Mouse (Mus musculus): ENCODE measurements around the gene Tepsin.

Tepsin gene

DNA sequence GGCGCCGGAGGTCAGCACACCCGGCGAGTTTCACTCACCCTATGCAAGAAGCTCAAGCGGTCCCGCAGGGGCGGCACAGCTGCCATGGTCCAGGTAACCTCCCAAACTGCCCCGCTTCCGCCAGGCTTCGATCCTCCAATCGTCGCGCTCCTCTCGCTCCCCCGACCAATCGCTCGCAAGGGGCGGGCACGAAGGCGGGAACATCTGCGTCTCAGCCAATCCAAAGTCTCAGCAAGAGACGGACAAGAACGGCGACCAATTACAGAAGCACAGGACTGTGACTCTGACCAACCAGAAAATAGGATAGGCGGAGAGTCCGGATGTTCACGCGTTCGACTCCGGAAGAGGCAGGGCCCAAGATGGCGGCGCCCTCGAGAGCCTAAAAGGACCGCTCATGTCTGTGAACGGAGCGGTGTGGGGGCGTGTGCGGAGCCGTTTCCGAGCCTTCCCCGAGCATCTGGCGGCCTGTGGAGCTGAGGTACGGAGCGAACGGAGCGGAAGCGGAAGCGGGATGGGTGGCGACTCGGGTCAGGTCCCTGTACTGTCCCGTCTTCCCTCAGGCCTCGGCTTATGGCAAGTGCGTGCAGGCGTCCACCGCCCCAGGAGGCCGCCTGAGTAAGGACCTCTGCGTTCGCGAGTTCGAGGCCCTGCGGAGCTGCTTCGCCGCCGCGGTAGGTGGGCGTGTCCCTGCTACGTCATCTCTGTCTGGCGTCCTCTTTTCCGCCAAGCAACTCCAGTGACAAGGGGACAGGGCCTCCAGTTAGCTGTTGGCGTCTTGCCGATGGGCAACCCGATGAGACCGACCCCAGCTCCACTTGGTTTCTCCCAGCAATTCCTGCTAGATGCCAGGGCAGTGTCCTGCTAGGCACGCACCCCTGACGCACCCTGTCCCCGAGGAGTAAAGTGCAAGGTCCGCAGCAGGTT, at the start of gene Tepsin, which contains the start of gene Ndufaf8:
TSS of gene Tepsin (minus strand) at position 144 of the 924 bp plus-strand sequence.
TSS of gene Ndufaf8 (plus strand) at position 341 of the 924 bp plus-strand sequence.
- DNase-seq (ENCODE audit: low spot score in 2 of 2): peak; percentile 98

DNA sequence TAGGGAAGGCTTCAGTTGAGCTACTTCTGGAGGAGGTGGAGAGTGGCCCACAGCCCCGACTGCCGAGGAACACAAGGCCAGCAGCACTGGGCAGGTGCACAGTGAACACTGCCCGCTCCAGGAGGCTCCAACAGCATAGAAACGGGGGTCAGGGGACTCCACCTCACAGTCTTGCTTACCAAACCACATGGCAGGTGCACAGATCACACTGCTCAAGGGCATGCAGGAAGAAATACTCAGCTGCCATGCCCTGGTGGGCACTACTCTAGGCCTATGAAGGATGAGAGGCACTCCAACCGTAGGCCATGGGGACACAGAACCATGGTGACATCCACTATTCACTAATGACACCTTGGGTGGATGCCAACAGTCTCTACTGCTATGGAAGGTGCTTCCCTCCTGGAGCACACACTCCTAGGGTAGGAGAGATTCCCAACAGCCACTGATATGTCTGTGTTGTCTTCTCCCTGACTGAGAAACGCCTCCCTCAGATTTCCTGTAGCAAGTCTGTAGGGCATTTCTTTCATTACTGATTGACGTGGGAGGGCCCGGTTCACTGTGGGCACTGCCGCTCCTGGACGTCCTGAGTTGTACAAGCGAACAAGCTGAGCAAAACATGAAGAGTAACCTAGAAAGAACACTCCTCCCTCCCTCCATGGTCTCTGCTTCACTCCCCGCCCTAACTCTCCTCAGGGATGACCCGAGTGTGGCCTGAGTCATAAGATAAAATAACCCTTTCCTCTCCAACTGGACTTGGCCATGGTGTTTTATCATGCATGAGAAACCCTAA, 45.4 kb upstream of the Tepsin start:
- DNase-seq (ENCODE audit: low spot score in 2 of 2): no peak

DNA sequence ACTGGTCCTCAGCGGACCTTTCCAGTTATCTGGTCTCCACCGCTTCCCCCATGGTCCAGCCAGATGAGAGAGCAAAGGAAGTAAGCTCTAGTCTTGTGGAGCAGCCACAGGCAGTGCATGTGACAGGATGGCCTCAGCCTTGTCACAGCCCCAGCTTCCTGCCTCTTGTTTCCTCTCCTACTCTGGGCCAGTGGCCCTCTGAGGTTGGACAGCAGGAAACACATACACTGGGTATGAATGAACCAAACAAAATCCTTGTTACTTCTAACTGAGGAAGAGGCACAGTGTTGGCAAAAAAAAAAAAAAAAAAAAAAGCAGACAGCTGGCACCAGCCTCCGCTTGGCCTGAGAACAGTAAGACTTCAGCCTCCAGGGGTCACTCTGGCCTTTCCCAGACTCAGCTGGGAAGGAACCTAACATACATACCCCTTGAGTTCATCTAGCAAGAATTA, 44.1 kb upstream of the Tepsin start:
- DNase-seq (ENCODE audit: low spot score in 2 of 2): peak in 1 of 2 experiments; percentile 40

DNA sequence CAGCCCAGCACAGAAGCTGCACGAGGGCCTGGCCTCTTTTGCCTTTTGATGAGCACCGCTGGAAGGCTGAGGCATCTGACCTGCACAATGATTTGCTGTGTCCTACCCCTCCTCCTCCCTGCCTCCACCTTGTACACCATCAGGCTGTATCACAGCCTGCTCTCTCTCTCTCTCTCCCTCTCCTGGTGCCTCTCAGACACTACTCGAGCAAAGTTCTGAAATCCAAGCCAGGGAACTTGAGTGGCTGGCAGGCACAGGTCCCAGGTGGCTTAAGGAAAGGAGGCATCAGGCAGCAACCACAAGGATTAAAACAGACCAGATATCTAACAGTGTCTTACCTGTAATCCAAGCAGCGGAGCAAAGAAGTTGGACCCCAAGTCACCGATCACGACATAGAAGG, 41.7 kb upstream of the Tepsin start:
- no peak for DNase-seq (ENCODE audit: low spot score in 2 of 2)

DNA sequence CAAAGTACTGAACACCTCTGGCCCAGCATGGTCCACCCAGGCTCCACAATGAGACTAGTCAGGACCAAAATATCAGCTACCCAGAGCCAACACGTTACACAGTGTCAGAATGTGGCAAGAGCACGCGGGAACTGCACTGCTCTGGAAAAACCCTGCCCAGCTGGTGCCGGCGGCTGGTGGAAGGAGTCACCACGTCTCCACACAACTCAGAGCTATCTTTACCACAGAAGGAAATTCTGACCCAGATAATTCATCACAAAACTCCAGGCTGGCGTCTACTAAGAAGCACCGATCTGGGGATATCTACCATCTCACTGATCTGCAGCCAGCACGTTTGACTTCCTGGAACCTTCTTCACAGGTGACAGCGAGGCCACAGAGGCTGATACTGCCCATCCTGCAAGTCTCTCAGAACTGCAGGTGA, 40.8 kb upstream of the Tepsin start:
- DNase-seq (ENCODE audit: low spot score in 2 of 2): peak in 1 of 2 experiments; percentile 28

DNA sequence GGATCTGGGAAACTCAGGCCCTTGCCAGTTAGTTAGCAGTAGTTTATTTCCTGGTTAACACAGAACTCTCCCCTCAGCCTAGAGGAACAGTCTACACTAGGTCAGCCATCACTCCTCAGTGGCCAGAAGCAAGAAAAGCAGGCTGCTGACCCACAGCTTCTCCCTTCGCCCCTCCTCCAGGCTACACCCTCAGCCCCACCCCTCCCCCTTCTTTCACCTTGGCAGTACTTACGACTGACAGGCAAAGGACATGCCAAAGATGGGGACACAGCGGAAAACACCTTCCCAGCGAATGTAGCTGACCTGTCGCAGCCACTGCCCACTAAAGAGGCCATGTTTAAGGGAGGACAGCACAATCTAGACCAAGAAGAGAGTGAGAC, 39.1 kb upstream of the Tepsin start:
- DNase-seq (ENCODE audit: low spot score in 2 of 2): no peak

DNA sequence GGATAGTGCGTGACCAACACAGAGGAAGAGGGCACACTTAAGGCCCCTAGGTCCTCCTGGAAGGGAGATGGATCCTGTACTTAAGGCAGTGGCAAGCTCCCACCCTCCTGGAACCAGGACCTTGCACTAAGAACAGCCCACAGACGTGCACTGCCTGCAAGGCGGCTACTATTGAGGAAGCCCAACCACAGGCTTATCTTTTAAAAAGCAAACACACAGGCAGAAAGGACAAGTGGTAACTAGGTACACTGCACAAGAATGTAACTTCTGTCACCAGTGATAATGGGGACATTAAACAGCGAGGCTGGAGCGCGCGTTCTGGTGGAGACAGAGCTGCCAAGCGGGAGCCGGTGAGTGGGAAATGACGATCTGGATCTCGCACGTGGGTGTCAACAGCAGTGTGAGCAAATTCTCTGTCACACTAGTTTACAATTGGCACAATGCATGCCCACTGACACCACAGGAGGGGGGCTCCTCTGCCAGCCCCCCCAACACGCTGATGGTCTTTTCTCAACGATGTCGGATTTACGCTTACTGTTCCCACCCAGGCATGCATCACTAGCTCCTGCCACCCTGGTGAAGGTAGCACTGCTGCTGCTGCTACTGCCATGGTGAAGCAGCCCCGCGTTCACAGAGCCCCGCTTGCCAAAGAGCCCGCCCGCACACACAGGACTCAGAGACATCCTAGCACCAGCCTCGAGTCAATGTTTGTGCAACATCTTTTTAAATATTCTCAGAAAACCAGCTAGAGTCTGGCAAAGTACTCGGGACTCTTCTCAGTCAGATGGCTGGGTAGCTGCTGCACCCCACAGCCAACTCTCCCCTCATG, 38.5 kb upstream of the Tepsin start:
- DNase-seq (ENCODE audit: low spot score in 2 of 2): peak; percentile 75 to 82

DNA sequence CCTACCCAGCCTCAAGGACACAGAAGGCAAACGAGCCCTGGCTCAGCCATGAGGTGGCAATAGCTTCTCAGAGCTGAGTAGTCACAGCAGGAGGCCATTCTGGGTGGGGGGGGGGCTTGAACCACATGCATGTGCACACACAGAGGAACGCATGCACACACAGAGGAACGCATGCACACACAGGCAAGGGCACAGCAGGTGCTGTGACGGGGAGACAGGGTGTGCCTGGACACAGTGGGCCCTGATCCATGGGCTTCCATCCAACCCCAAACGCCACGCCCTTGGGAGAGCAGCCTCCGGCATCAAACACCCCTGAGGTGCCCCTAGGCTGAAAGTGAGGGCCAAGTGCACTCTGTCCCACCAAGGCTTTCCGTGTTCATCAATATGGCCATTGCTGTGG, 37.7 kb upstream of the Tepsin start:
- DNase-seq (ENCODE audit: low spot score in 2 of 2): no peak

DNA sequence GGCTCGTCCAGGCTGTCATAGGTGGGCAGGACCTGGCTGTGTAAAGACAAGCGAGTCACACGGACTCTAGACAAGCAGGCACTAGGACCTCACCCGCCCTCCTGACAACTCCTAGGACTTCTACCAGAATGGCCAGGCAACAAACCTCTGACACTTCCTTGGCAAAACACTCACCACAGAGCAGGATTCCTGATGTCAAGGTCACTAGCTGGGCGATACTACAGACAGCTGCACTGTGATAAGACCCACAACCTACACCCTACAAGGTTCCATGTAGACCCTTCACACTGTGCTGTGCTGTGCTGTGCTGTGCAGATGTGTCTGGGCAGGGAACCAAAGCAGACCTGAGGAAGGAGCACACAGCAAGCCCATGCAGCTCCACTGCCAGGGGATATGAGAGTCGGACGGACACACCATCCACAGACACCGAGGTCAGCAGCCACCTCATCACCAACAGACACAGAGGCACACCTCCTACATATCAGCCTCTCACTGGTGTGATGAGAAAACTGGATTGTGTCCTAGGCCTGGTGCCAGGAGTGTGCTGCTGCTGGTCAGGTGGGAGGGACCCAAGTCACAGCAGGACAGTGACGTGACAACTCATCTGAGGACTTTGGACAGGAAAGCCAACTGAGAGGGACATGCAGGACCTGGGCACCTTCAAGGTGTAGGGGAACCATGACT, 36.5 kb upstream of the Tepsin start:
- DNase-seq (ENCODE audit: low spot score in 2 of 2): no peak

DNA sequence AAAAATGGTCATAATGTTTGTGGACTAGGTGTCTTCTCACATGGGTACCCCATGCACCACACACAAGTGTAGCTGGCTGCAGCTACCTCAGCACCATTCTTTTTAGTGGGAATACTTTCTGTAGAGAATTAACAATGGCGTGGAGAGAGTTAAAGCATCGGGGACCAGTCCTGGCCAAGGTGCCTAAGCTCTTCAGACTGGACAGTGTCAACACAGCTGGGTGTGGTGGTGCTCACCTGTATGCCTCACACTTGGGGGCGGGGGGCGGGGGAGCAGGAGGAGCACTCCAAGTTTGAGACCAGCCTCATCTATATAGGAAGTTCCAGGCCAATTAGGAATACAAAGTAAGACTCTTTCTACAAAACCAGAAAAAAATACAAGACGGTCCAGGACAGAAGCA, 35.6 kb upstream of the Tepsin start:
- no peak for DNase-seq (ENCODE audit: low spot score in 2 of 2)

DNA sequence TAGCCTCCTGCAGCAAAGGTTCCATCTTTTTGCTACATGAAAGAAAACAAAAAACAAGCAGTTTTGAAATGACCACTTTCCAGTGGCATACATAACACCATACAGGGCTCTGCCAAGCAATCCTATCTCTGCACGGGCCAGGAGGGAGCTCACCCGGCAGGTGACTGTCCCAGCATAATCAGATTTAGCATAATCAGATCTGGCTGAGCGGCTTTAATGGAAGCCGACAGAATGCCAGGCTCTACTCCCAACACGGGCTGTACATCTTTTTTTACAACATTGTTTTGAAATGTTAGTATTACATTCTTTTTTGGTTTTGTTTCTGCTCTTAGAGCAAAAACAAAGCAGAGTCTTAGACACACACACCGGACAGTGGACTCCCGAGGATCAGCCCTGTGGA, 30.8 kb upstream of the Tepsin start:
- DNase-seq (ENCODE audit: low spot score in 2 of 2): no peak

DNA sequence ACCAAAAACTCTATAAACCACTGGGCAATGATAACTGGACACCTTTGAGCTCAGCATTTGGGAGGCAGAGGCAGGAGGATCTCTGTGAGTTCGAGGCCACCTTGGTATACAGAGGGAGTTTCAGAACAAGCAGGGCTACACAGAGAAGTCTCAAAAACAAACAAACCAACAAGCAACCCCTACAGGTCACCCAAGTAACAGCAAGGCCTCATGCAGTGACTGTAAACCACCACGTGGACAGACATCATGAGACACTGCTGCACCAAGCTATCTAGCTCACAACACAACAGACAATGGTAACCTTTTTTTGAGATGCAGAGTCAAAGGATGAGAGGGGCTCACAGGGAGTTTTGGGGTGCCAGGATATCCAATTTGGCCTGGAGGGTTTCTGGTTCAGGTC, 28.3 kb upstream of the Tepsin start:
- no peak for DNase-seq (ENCODE audit: low spot score in 2 of 2)

DNA sequence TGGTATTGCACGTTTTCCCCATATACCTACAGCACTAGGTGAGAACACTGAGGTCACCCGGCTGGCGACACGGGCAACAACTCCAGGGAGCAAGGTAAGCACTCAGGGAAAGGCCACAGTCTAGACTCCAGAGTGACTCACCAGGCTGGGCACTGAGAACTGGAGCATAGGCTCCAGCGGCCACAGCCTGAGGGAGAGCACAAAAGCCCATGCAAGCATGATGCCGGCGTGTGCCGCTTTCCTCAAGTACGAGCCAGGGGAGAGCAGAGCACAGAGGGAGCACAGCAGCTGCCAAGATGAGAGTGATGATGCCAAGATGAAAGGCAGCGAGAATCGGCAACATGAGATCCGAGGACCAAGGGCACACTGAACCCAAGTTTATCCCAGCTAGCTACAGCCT, 23.6 kb upstream of the Tepsin start:
- DNase-seq (ENCODE audit: low spot score in 2 of 2): no peak

DNA sequence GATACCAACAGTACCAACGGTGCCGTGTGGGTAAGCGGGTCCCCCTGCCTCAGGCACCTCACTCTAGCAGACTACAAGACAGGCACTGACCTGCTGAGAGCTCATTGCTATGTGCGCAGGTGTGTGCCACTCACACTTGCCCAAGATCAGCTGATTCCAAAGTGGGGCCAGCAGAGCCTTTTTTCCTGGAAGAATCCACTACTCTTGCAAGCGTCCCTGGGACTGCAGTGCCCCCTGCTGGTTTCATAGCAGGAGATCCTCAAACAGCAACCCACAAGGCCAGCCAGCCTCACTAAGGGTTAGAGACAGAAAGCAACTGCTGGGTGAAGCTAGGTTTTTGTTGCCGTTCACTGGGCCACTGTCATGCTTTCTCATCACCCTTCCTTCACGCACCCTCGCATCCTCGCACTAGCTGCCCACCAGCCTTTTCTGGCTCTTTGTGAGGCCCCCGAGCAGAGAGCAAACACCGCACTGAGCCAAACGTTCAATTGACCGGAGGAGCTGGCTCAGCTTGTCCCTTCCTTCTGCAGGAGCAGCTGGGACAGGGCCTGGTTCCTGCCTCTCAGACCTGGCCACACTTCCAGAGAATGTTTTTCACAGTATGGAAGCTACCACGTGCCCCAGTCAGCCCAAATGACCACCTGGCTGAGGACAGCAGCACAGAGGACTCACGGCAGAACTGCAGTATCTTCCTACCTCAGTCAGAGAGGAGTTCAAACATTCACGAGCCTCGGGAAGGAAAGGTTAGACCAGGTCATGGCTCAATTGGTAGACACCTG, 22.3 kb upstream of the Tepsin start:
- DNase-seq (ENCODE audit: low spot score in 2 of 2): peak; percentile 44 to 45

DNA sequence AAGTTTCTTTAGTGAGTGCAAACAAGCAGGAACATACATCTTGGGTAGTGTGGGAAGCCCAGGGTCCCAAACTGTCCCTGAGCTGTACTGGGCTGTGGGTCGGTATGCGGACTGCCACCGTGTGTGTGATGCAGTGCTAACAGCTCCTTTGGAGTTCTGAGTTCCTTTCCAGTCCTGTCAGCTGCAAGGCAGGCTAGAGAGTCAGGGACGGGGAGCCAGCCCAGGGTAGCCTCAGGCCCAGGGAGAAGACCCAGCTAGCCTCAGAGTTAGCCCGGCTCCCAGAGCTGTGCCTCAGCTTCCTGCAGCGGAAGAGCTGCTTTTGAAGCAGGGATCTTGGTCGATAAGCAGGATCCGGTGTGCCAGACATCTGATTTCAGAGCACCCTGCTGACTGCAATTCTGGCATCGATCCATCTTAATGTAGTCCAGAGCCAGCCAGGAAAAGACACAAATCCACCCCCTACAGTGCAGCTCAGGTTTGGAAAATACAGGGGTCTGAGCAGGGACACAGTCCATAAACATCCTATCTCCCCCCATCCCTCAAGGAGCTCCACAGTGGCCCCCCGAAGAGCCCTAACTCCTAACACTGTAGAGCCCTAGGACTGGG, 21.5 kb upstream of the Tepsin start:
- DNase-seq (ENCODE audit: low spot score in 2 of 2): no peak

DNA sequence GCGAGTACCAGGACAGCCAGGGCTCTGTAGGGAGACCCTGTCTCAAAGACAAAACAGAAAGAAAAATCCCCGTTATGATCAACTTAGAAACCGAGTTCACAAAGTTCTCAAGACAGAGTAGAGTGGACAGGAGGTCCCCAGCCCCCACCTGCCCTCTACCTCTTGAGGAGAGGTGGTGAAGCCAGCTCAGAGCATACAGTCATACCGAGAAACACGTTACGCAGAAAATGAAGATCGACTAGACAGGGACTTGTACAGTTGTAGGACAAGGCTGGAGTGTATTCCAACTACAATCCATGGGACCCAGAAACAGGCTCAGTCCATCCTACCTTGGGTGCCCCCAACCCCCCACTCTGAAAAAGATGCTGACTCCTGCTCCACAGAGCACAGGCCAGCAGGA, 20.6 kb upstream of the Tepsin start:
- no peak for DNase-seq (ENCODE audit: low spot score in 2 of 2)

DNA sequence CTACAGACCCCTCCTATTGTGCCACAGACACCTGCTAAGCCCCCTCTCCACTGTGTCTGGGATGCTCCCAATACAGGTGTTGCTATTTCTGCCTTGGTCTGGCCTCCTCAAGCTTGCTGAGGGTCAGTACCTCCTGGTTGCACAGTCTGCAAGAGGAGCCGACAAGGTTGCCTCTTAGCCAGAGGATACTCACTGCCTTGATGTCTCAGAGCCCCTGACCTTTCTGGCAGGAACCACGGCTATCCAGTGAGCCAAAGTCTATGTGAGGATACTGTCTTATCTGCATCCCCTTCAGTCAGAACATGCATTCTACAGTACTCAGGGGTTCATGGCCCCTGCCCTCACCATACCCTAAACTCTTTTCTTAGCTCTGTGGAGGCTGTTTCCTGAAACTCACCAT, 19.1 kb upstream of the Tepsin start:
- DNase-seq (ENCODE audit: low spot score in 2 of 2): no peak

DNA sequence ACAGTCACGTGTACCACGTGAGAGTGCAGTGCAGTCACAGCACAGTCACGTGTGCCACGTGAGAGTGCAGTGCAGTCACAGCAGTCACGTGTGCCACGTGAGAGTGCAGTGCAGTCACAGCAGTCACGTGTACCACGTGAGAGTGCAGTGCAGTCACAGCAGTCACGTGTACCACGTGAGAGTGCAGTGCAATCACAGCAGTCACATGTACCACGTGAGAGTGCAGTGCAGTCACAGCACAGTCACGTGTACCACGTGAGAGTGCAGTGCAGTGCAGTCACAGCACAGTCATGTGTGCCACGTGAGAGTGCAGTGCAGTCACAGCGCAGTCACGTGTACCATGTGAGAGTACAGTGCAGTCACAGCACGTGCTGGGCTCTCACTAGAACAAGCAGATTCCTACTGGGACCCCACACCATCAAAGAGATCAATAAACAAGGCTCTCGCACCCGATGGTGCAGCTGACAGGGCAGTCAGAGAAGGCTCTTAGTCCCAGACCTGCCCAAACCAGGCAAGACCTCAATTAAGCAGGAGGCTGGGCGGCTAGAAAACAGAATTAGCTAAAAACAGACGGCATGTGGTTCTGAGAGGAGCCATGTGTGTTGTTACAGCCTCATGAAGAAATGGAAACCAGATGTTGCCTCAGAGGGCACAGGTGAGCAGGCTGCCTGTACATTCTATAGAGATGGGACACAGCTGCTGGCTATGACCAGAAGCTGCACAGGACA, 16.1 kb upstream of the Tepsin start:
- no peak for DNase-seq (ENCODE audit: low spot score in 2 of 2)

DNA sequence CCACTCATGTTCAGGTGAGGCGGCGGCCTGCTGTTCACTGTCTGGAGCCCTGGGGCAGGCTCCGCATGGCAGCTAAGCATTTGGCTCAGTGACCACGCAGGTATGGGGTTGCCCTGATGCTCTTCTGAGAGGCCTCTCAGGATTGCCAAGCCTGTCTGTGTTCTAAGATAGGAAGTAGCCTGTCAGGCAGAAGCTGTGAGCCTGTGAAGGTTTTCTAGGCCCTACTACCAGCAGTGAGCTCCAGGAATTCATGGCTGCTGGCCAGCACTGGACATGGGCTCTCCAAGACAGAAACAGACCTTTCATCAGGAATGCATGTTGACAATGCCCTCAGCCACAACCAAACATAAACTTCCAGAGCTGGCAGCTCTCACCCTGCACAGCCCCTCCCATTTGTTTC, 13.6 kb upstream of the Tepsin start:
- no peak for DNase-seq (ENCODE audit: low spot score in 2 of 2)
